Mouse (Mus musculus): ENCODE data around the gene Adcy10.

Gene Adcy10

GRCm38 (mm10) chr1:165484688-165485233 lies at the start of gene Adcy10:
Gene Adcy10, plus strand, starts transcription at chr1:165485183.
- DNase-seq: no peak

GRCm38 (mm10) chr1:165438289-165439021 lies 46.5 kb upstream of the Adcy10 start:
- no peak for DNase-seq

GRCm38 (mm10) chr1:165440788-165441187 lies 44.2 kb upstream of the Adcy10 start:
- no peak for DNase-seq

- no peak for DNase-seq
Measured at GRCm38 (mm10) chr1:165441201-165441600, 43.8 kb upstream of the Adcy10 start.

GRCm38 (mm10) chr1:165441719-165442118 lies 43.3 kb upstream of the Adcy10 start:
- no peak for DNase-seq

DNA sequence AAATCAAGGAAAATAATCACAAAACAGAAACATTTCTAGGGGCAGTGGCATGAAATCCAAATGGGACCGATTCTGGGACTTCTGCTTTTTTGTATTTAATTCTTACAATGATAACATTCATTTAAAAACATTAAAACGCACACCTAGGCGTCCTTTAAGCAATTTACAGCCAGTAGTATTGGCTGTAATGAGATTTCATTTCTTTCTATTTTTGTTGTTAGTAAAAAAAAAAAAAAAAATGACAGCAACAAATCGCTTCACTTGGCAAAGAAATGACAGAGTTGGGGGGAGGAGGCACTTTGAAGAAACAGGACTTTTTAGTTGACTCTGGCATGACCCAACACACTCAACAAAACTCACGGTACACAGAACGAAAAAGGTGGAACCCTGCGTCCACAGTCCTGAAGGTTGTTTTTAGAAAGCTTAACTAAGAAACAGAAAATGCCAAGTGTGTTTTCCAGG lies 25.9 kb upstream of the Adcy10 start:
- no peak for DNase-seq

DNA sequence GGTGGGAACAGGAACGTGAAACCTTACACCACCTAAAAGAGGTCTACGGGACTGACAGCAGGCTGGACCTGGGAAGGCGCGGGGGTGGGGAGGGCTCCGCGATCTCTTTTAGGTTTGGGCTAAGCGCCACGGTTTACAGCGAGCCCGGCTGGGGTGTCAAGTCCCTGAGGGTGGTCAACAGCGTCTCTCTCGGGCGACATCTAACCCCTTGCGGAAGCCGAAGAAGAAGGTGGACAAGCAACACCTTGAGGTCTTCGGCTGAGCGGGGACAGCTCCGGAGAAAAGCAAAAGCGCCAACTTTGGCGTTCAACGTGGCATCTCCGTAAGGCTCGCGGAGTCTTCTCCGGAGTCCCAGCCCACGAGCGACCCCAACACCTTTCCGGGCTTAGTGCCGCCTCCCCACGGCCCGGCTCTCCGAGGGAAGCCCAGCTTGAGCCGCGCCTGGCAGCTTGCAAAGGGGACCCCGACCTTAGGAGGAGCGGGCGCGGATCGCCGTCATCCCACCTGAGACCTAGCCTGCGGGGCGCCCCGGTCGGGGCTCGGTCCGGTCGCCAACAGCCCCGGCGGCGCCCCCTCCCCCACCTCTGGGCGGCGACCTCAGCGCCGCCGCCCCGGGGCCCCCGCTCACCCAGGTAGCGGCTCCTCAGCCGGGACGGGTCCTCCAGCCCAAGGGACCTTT lies 25.3 kb upstream of the Adcy10 start:
- DNase-seq: peak; percentile 64

DNA sequence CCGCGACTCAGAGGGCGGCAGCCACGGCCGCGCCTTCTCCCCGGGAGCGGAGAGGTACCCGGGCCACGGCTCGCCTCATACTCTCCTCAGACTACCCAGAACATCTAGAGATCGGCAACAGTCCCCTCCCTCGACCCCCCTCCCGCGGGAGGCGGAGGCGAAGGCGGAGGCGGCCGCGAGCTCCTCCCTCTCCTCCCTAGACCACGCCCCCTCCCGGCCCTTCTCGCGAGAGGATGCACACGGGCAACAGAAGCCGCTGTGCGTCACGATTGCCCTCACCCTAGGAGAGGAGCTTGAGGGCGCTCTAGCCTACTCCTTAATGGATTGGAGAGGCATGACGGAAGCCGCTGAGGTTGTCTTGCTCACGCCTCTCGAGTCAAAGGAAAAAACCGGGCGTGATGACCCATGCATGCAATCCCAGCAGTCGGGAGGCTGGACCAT lies 24.6 kb upstream of the Adcy10 start, which contains the start of the genes Dcaf6 and Mpc2:
Dcaf6 (minus strand) TSS at position 116 of the 441 bp plus-strand sequence.
Mpc2 (plus strand) TSS at position 278 of the 441 bp plus-strand sequence.
- DNase-seq: peak; percentile 98

- peak; percentile 99 for DNase-seq
Measured at GRCm38 (mm10) chr1:165460801-165461377, 24.1 kb upstream of the Adcy10 start.

- no peak for DNase-seq
Measured at GRCm38 (mm10) chr1:165461681-165462080, 23.3 kb upstream of the Adcy10 start.

DNA sequence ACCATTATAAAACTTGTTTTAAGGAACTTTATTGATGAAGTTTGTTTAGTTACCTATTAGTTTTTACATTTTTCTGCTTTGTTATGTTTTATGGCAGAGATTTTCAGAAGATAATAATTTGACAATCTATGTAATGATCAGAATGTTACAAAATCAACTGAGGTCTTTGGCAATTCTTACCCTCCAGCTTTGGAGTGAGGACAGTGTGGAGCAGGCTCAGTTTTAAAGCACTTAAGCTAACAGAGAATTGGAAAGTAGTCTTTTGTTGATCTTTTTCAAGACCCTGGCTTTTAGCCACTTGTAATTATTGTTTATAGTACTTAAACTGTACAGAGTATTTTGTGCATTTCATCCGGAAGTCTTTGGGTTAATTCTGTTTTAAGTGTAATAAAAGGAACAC lies 22.1 kb upstream of the Adcy10 start:
- DNase-seq: no peak

DNA sequence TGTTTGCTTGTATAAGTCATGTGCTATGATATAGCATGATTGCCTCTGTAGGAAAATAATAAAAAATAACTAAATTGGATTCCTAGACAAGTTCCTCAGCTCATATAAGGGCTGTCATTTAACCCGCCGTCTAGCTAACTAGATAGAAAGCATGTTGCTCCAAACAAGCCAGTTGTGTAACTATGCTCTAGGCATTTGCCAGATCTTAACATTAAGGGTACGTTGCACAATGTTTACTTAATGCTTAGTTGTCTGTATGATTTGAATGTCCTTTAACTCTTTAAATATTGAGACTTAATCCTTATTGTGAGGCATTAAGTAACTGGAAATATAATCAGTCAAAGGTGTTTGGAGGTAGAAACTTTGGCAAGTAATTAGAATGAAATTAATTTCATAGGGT lies 20.4 kb upstream of the Adcy10 start:
- no peak for DNase-seq

DNA sequence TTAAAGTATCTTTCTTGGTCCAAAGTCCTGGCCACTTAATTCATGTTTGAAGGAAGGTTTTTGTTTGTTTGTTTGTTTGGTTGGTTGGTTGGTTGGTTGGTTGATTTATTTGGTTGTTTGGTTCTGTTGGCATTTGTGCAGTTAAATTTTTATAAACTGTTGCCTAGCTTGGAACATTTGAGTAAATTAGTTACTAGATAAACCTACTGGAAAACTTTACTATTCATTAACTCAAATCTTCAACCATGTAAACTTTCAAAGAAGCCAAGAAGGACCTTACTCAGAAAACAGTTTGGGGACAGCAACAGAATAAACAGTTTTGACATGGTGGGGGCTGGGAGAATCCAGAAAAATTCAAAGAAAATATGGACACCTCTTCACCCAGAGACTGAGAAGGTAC lies 16.0 kb upstream of the Adcy10 start:
- no peak for DNase-seq

DNA sequence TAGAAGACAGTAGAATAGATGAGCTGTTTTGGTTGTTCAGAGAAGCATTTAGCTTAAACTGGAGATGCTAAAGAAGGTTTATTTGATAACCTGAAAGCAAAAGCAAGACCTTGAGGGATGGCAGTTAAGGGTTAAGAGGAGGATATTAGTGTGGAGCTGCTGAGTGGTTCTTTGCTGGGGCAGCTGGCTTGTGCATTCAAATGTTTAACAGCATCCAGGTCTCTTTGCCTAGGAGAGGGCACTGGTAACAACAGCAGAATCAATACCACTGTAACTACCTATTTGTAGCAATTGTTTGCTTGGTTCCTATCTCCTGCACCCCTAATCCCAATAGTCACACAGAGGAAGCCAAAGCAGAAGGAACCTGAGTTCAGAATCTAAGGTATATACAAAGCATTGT lies 15.3 kb upstream of the Adcy10 start:
- DNase-seq: no peak

DNA sequence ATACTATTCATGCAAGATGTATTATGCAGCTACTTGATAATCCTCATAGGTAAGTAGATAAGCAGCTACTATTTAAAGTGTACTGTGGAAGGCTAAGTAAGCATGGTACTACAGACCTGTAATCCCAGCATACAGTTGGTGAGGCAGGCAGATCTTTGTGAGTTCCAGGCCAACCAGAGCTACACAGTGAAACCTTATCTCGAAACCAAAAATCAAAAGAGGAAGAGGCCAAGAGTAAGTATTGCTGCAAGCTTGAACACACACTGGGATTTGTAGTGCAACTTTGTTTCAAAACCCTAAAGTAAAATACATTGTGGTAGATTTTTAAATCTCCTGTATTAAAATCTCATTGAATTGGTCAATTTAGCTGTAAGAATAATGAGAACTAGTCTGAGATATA lies 13.5 kb upstream of the Adcy10 start:
- no peak for DNase-seq

DNA sequence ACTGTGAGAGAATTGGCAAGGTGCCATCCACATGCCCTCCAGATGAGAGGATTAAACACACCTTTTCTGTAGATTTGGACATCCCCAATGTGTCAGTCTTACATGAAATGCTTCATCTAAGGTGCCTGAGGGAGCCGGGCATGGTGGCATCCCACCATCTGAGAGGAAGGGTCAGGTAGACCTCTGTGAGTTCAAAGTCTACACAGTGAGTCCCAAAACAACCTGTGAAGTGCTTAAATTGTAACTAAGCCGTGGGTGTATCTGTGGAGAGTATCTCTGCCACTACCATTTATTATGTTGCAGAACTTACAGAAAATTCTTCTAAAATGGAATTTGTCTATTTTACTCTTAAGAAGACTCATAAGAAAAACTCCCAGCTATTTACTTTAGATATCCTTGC lies 1.1 kb downstream of the Adcy10 start:
- no peak for DNase-seq

DNA sequence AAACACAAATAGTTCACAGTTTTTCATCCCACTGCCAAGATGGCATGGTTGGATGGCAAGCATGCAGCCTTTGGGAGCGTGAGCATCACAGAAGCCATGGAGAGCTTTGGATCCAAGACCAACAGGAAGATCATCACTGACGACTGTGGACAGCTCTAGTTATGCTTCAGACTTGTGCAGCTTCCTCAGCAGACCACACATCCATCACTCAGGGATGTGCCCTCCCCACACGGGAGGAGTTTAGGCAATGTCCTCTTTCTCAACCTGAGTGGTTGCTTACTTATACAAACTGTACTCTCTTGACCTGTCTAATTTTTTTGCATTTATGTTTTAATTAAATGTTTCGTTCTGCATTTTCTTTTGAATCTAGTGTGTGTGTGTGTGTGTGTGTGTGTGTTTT lies 4.2 kb downstream of the Adcy10 start:
- DNase-seq: no peak

GRCm38 (mm10) chr1:165498856-165499255 lies 13.9 kb downstream of the Adcy10 start:
- DNase-seq: no peak

- DNase-seq: peak; percentile 65
Measured at GRCm38 (mm10) chr1:165503307-165504024, 18.5 kb downstream of the Adcy10 start.

GRCm38 (mm10) chr1:165506303-165506702 lies 21.3 kb downstream of the Adcy10 start:
- DNase-seq: no peak

GRCm38 (mm10) chr1:165510161-165510560 lies 25.2 kb downstream of the Adcy10 start:
- DNase-seq: no peak

- DNase-seq: no peak
Measured at GRCm38 (mm10) chr1:165520716-165521115, 35.7 kb downstream of the Adcy10 start.

Data from embryo, embryonic 11 days (tissue).